Comparison of ENCODE assay signal across 12 mouse cellular contexts in genomic region chr10:61372585-61372923, GRCm38 (mm10). TPM values are rescaled to one million over a fixed set of nuclear protein-coding genes. Genes with fewer than 3 reads are reported as not detected.
DNase-seq lines count a peak whose midpoint lies in the region; ATAC-seq and TF ChIP-seq lines count a peak whose summit lies in the region.
"Had no signal": no experiment of that assay in that cellular context is flagged by ENCODE, and none has a peak within 500 bp of the region (broad histone marks: within the 10 kb centered on the region; RNA-seq: fewer than 3 reads in every experiment).

No protein-coding gene starts in this region.

- intact Hi-C loops in heart, postnatal 14 days (cut with DNase I), result no loop called here

- no peak for TF ChIP-seq CTCF in heart, postnatal 0 days (IDR thresholded peaks at IDR 0.05; ENCODE audit: low read depth)
- TF ChIP-seq CTCF in layer of hippocampus, adult 2 months (conservative IDR thresholded peaks at IDR 0.05), result no peak

- H3K36me3 ChIP-seq in heart, embryonic 14.5 days (ENCODE audit: control insufficient read depth, insufficient read depth, low read length), result peaks cover 3% of the 10 kb centered on the region; the same call in 1 of the 2 replicates
- no peaks in the 10 kb centered on the region for H3K36me3 ChIP-seq in neural tube, embryonic 13.5 days
- no peaks in the 10 kb centered on the region; the same call in 1 of the 2 replicates for H3K36me3 ChIP-seq in heart, postnatal 0 days (replicated peaks; ENCODE audit: control insufficient read depth, insufficient read depth, low read length)

- no peak overlapping the region for H3K4me2 ChIP-seq in heart, embryonic 14.5 days (ENCODE audit: low read length)
- H3K4me2 ChIP-seq in neural tube, embryonic 13.5 days, result no peak overlapping the region
- H3K4me2 ChIP-seq in heart, postnatal 0 days (ENCODE audit: low read depth, low read length), result no peak overlapping the region
- H3K4me2 ChIP-seq: liver, embryonic 11.5 days had no signal

- DNase-seq in heart, postnatal 14 days, result no peak
- no peak for DNase-seq in neural tube, embryonic 10.5 days (ENCODE audit: extremely low spot score, low spot score)
- no peak for DNase-seq in heart, postnatal 0 days (ENCODE audit: low spot score)
- DNase-seq in layer of hippocampus, adult 2 months (ENCODE audit: low spot score in 2 of 2), result no peak
- DNase-seq in layer of hippocampus, adult 8-10 months (ENCODE audit: low spot score in 2 of 2), result no peak
- DNase-seq: gastrocnemius, postnatal 25 days; right cerebral cortex, adult 18-20 months had no signal

- no peaks in the 10 kb centered on the region for H3K27me3 ChIP-seq in heart, embryonic 14.5 days (ENCODE audit: control insufficient read depth, insufficient read depth, low read length)
- H3K27me3 ChIP-seq in neural tube, embryonic 13.5 days, result no peaks in the 10 kb centered on the region
- H3K27me3 ChIP-seq in heart, postnatal 0 days (ENCODE audit: control insufficient read depth, insufficient read depth, low read length), result no peaks in the 10 kb centered on the region

- no peaks in the 10 kb centered on the region for H3K9me3 ChIP-seq in heart, embryonic 14.5 days (ENCODE audit: control insufficient read depth, low read length)
- H3K9me3 ChIP-seq in neural tube, embryonic 13.5 days, result 0 out of 2 replicates have a peak, but pooled peaks cover 3% of the 10 kb centered on the region
- H3K9me3 ChIP-seq in heart, postnatal 0 days (replicated peaks; ENCODE audit: control insufficient read depth, low read length), result no peaks in the 10 kb centered on the region

- H3K4me1 ChIP-seq in heart, embryonic 14.5 days (ENCODE audit: control insufficient read depth in 2 of 2, insufficient read depth in 2 of 2, low read length in 2 of 2), result peaks cover 42 to 68% of the 10 kb centered on the region in 2 experiments
- peaks cover 59% of the 10 kb centered on the region for H3K4me1 ChIP-seq in neural tube, embryonic 13.5 days (replicated peaks)
- peaks cover 52% of the 10 kb centered on the region for H3K4me1 ChIP-seq in heart, postnatal 0 days (ENCODE audit: control insufficient read depth, insufficient read depth)

- peak; percentile 31; the same call in 1 of the 2 replicates for ATAC-seq in heart, embryonic 14.5 days (ENCODE audit: insufficient number of reproducible peaks, insufficient read depth, low FRiP score, low read depth)
- no peak for ATAC-seq in neural tube, embryonic 13.5 days (ENCODE audit: low read depth)
- ATAC-seq in heart, postnatal 0 days (ENCODE audit: insufficient read depth, low read depth), result no peak
- no peak for ATAC-seq in activated CD4-positive, CD25-positive, alpha-beta regulatory T cell, adult 4 months

- no peak for TF ChIP-seq EP300 in heart, postnatal 0 days (IDR thresholded peaks at IDR 0.05; ENCODE audit: low read depth)

- 47% methylated on average over 4 of the region's 4 CpGs for WGBS in heart, embryonic 14.5 days
- WGBS in neural tube, embryonic 13.5 days, result 65% methylated on average over 4 of the region's 4 CpGs
- WGBS in heart, postnatal 0 days, result 48% methylated on average over 4 of the region's 4 CpGs

- no peak overlapping the region for H3K4me3 ChIP-seq in heart, embryonic 14.5 days (ENCODE audit: control insufficient read depth in 1 of 2, insufficient read depth in 1 of 2, low read depth in 1 of 2, low read length in 2 of 2)
- H3K4me3 ChIP-seq in neural tube, embryonic 13.5 days, result no peak overlapping the region
- no peak overlapping the region for H3K4me3 ChIP-seq in heart, postnatal 0 days (ENCODE audit: low read depth, low read length)
- H3K4me3 ChIP-seq in layer of hippocampus, adult 2 months, result no peak overlapping the region

- 0 out of 2 replicates have a peak overlapping the region, but pooled peaks have one; percentile 12 for H3K9ac ChIP-seq in heart, embryonic 14.5 days (ENCODE audit: low read length)
- H3K9ac ChIP-seq in neural tube, embryonic 13.5 days, result no peak overlapping the region
- H3K9ac ChIP-seq in heart, postnatal 0 days (replicated peaks; ENCODE audit: low read depth, low read length), result no peak overlapping the region

- 0 out of 4 replicates have a peak overlapping the region, but pooled peaks of 1 of the 2 experiments have one; percentile 30 for H3K27ac ChIP-seq in heart, embryonic 14.5 days (replicated peaks in 1 of 2; ENCODE audit: control insufficient read depth in 1 of 2, insufficient read depth in 1 of 2, low read depth in 2 of 2, low read length in 2 of 2)
- H3K27ac ChIP-seq in neural tube, embryonic 13.5 days (replicated peaks), result 0 out of 2 replicates have a peak overlapping the region, but pooled peaks have one; percentile 28
- H3K27ac ChIP-seq in heart, postnatal 0 days (ENCODE audit: low read depth), result peak overlapping the region; percentile 27
- H3K27ac ChIP-seq in layer of hippocampus, adult 2 months, result no peak overlapping the region

RNA-seq across cellular contexts. Expression of gene Pald1, which starts 10.8 kb away (rescaled TPM):
- 19.5 and 21.7 TPM in 2 replicates for polyA plus RNA-seq in heart, embryonic 14.5 days (2014; fragmentation: Nextera tagmentation; extraction: Ambion mirVana)
- 10 to 100 TPM; 32.0 to 36.8 TPM for total RNA-seq in heart, postnatal 14 days (2021)
- 30.6 and 31.5 TPM in 2 replicates for polyA plus RNA-seq in neural tube, embryonic 13.5 days (2015; fragmentation: Nextera tagmentation; extraction: Ambion mirVana)
- total RNA-seq in heart, postnatal 0 days (2014; rRNA removed; ENCODE audit: low replicate concordance), result 27.7 and 66.8 TPM in 2 replicates
- polyA plus RNA-seq in heart, postnatal 0 days (2015; fragmentation: Nextera tagmentation; extraction: Ambion mirVana), result 13.8 and 17.9 TPM in 2 replicates
- 10 to 100 TPM; 15.2 to 16.3 TPM for total RNA-seq in layer of hippocampus, adult 2 months (2021)
- total RNA-seq in layer of hippocampus, adult 8-10 months (2022), result 10 to 100 TPM; 12.8 to 22.5 (median 17.9) TPM
- not detected for polyA plus RNA-seq in activated CD4-positive, CD25-positive, alpha-beta regulatory T cell, adult 4 months (2017; shearing (Covaris generic))

RNA-seq across cellular contexts. Expression of gene Nodal, which starts 45.2 kb away (rescaled TPM):
- 0.12 and 0.15 TPM in 2 replicates for polyA plus RNA-seq in heart, embryonic 14.5 days (2014; fragmentation: Nextera tagmentation; extraction: Ambion mirVana)
- under 1 TPM in 1 of 2 experiments, not detected in 1; 0.10 TPM for total RNA-seq in heart, postnatal 14 days (2021)
- polyA plus RNA-seq in neural tube, embryonic 13.5 days (2015; fragmentation: Nextera tagmentation; extraction: Ambion mirVana), result 0.14 TPM in 1 of 2 replicates, not detected in the other
- total RNA-seq in heart, postnatal 0 days (2014; rRNA removed; ENCODE audit: low replicate concordance), result 0.12 TPM in 1 of 2 replicates, not detected in the other
- polyA plus RNA-seq in heart, postnatal 0 days (2015; fragmentation: Nextera tagmentation; extraction: Ambion mirVana), result 0.23 and 0.45 TPM in 2 replicates
- under 1 TPM; 0.23 to 0.27 TPM for total RNA-seq in layer of hippocampus, adult 2 months (2021)
- under 1 TPM in 3 of 4 experiments, not detected in 1; 0.22 to 0.30 (median 0.25) TPM for total RNA-seq in layer of hippocampus, adult 8-10 months (2022)
- not detected for polyA plus RNA-seq in activated CD4-positive, CD25-positive, alpha-beta regulatory T cell, adult 4 months (2017; shearing (Covaris generic))
- total RNA-seq: gastrocnemius, postnatal 25 days; layer of hippocampus, postnatal 10 days had no signal
